Mouse (Mus musculus) right cerebral cortex, postnatal 25 days (tissue): ENCODE data around the gene Pfdn6.
"Not testable (repeated sequence)": the region's sequence is repeated elsewhere in the genome, so short reads cannot be mapped to it uniquely, and the experiment has no call there.

Experiments used
- DNase-seq: peaks from one replicate; pipeline ENCODE4 v3.0.0; 2022

The Pfdn6 gene

DNA sequence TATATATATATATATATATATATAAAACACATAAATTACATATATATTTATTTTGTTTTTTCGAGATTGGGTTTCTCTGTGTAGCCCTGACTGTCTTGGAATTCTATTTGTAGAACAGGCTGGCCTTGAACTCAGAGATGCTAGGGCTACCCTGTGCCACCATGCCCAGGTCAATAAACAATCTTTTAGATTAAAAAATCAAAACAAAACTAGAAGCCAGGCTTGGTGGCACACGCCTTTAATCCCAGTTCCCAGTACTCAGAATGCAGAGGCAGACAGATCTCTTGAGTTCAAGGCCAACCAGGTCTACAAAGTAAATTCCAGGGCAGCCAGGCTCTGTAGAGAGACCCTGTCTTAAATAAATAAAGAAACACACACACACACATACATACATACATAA is 48.8 kb downstream of the Pfdn6 start:
- DNase-seq = no peak

DNA sequence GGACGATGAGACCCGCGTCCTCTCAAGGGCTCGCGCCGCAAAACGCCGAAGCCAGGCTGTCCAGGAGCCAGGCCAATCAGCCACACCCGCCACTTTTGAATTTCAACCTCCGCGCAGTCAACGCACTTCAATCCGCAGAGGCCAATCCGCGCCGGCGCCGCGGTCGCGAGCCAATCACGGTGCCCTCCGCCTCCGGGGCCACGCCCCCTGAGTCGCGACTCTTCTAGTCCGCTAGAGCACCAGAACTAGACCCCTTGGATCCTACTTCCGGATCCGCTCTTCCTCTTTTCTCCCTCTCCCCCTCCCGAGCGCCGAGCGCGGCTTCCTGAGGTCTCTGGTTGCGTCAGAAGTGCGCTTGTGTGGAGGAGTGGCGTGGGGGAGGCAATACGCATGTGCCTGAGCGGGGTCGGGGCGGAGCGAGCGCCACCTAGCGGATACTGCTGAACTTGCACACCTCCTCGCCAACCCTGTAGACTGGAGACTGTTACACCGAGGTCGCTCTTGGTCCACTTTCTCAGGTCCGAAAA is 49.5 kb downstream of the Pfdn6 start, which contains the start of gene Kifc1:
Gene Kifc1 (minus strand): TSS at position 129 of the 527 bp plus-strand sequence.
- peak; percentile 99 for DNase-seq

DNA sequence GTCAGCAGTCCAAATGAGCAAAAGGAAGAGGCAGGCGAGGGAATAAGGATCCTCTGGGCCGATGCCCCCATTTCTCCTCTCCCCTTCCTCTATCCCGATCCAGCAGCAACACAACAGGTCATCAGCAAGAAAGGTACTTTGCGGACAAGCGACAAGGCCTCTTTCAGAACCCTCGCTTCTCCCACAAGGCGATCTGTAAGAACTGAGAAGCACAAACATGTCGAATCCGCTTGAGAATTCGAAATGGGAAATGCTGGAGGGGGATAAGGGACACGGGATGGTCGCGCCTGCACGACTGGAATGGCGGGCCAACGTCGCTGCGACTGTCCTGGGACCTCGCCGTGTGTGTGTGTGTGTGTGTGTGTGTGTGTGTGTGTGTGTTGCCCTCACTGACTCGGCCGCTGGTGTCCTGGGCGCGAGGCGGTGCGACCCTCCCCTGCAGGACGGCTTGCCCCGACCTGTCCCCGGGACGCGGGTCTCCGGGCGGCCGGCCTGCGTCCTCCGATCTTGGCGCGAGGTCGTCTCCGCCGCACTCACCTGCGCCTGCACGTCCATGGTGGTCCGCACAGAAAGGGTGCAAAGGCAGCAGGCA is 50.1 kb downstream of the Pfdn6 start:
- DNase-seq = not testable (repeated sequence)
